Mouse (Mus musculus): ENCODE results near the gene Rbm44.

The Rbm44 gene

GRCm38 (mm10) chr1:91176871-91177270, 32.0 kb downstream of the Rbm44 start:
- no peak for ATAC-seq (ENCODE audit: insufficient number of reproducible peaks, low FRiP score, low TSS enrichment)

DNA sequence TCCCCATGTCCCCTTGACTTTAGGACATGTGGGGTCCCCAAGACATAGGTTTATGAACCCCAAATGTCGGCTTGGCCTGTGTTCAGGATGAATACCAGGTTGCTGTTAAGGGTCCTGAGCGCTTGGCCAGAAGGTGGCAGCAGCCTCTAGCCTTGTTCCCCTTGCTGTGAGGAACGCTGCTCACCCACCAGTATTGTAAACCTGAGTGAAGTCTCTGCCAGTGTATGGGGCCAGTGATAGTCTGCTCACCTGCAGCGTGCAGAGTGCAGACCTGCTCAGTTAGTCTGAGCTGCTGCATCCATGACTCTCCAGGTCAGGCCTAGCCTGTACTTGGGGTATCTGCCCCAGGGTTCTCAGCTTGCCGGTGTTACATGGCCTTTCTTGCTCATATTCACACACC, 34.2 kb downstream of the Rbm44 start:
- ATAC-seq (ENCODE audit: insufficient number of reproducible peaks, low FRiP score, low TSS enrichment), result no peak

GRCm38 (mm10) chr1:91179533-91180173, 34.8 kb downstream of the Rbm44 start, which contains the start of gene Ramp1:
TSS of gene Ramp1 (plus strand) at chr1:91179822.
- ATAC-seq (ENCODE audit: insufficient number of reproducible peaks, low FRiP score, low TSS enrichment), result no peak

DNA sequence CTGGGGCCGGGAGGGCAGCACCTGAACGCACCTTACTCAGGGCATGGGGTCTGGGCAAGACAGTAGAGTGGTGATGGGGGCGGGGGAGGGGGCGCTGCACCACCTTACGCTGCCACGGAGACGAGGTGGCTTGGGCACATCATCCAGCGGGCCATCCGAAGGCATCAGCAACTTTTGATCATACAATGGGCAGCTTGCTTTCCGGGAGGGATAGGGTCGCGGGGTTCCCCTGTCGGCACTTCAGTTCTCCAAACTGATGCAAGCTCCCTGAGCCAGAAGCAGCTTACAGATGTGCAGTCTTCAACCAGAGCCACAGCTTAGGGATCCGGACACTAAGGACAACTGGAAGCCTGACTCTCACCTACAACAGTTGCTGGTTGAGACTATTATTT, 35.3 kb downstream of the Rbm44 start:
- no peak for ATAC-seq (ENCODE audit: insufficient number of reproducible peaks, low FRiP score, low TSS enrichment)

- ATAC-seq (ENCODE audit: insufficient number of reproducible peaks, low FRiP score, low TSS enrichment), result no peak
Observed at GRCm38 (mm10) chr1:91180723-91181122, 35.8 kb downstream of the Rbm44 start.

DNA sequence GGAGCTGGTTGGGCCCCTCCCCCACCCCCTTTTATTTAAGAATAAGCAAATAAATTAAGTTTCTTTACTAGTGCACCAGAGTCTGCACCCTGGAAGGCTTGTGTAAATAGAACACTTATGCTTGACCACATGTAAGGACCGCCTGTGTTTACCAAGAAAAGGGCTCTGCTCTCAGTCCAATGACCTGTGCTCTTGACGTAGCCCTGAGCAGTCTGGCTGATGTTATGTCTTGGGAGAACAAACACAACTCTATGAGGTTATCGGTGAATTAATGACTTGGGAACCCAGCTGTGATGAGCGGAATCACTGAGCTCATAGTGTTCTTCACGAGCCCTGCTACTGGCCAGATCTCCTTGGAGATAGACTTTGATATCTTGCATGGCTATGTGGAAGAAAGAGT, 36.4 kb downstream of the Rbm44 start:
- ATAC-seq (ENCODE audit: insufficient number of reproducible peaks, low FRiP score, low TSS enrichment), result no peak

DNA sequence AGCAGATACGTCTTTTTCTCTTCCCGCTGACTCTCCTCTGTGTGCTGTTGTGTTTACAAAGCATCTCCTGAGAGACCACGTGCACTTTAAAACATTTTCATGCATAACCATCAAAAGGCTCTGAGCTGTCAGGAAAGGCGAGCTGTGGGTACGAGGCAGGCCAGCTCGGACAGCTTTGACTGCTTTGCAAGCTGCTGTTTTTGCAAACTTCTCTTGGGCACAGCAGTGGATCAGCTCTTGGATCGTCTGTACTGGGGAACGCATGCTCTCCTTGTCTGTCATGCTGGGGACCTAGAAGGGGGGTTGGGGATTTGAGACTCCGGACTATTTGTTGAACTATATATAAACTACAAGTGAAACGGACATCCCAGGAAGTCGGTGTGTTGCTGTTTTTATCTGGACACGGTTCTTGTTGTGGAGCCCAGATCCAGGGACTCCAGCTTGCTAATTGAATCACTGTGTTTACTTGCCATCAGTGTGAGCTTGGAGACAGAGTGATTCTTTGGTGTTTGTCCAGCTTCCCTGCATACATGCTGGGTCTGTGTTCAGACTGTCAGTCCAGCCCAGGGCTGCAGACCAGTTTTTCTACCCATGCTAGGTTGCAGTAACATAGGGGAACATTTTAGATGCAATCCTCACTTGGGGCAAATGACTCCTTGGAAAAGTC, 37.0 kb downstream of the Rbm44 start:
- no peak for ATAC-seq (ENCODE audit: insufficient number of reproducible peaks, low FRiP score, low TSS enrichment)

- ATAC-seq (ENCODE audit: insufficient number of reproducible peaks, low FRiP score, low TSS enrichment), result no peak
Observed at GRCm38 (mm10) chr1:91183305-91183704, 38.4 kb downstream of the Rbm44 start.

DNA sequence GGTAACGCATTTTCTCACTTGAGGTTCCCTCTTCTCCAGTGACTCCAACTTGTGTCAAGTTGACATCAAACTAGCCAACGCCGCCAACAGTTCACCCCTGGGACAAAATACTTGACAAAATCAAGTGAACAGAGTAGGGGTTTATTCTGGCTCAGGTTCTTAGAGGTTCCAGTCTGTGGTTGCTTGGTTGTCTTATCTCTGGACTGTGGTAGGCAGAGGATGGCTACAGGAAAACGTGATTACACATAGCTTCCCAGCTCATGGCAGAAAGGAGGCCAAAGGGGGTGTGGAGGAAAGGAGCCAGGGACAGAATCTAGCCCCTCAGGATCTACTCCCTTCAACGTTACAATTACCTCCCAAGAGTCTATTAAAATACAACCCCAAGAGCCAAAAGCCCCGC, 41.8 kb downstream of the Rbm44 start:
- no peak for ATAC-seq (ENCODE audit: insufficient number of reproducible peaks, low FRiP score, low TSS enrichment)

GRCm38 (mm10) chr1:91187315-91187714, 42.4 kb downstream of the Rbm44 start:
- ATAC-seq (ENCODE audit: insufficient number of reproducible peaks, low FRiP score, low TSS enrichment), result no peak

DNA sequence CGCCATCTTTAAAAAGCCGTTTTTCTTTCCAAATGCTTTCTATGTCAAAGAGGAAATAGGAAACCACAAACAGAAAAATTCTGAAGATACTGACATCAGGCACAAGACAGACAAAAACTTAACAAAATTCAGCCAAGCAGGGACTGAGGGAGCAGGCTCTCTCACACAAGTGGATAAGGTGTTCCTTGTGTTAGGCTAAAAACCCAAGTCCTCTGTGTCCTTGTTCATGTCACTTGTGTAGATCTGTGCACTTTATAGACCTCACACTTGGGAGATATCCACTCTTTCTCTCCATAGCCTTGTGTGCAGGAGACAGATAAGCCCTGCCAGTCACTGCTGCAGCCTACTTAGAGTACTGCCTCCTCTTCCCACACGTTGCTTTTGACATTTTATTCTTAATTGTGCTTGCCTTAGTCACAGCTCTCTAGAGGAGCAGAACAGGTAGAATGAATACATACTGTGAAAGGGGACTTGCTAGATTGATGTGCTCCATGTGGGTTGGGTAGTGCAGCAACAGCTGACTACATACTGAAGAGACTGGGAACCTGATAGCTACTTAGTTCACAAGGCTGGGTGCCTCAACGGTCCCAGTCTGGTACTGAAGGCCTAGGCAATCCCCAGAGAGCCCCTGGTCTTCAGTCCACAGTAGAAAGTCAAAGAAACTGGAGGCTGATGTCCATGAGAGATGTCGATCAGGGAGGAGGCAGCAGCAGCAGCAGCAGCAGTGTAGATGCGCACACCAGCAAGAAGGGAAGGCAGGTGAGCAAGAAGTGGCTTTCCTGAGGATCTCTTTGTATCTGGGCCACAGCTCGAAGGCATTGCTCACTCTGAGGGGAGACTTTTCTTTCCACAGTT, 43.1 kb downstream of the Rbm44 start:
- no peak for ATAC-seq (ENCODE audit: insufficient number of reproducible peaks, low FRiP score, low TSS enrichment)

- no peak for ATAC-seq (ENCODE audit: insufficient number of reproducible peaks, low FRiP score, low TSS enrichment)
Observed at GRCm38 (mm10) chr1:91188851-91189460, 44.1 kb downstream of the Rbm44 start.

DNA sequence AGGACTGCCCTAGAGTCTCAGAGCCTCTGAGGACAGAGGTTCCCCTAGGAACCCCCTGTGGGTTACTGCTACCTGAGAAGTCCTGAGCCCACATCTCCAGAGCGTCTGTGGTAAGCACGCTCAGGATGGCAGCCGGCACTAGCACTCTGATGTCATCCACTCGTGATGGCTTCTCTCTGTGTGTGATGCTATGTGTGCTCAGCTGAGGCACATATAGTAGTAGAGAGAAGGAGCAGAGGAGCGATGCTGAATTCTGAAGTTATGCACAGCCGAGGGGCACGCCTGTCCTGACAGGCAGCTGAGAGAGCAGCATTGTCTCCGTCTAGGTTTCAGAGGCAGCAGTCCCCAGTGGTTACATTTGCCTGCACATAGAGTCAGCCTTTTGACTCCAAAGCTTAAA, 47.3 kb downstream of the Rbm44 start:
- ATAC-seq (ENCODE audit: insufficient number of reproducible peaks, low FRiP score, low TSS enrichment), result no peak

DNA sequence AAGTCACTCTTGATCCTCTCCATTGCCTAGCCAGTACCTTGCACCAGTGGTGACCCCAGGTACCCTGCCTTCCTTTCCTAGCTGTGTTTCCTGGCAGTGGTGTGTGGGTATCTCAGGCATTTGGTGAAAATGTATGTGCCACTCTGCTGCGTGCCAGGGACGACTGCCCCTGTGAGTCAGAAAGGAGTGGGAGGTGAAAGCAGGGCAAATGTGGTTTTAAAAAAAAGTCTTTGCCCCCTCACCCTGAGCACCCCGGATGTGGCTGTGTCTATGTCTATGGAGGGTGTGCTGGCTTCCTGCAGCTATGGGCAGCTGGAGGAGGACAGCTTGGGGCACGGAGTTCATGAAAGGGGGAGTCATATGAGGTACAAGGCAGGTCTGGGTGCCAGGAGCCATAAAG, 48.4 kb downstream of the Rbm44 start:
- ATAC-seq (ENCODE audit: insufficient number of reproducible peaks, low FRiP score, low TSS enrichment), result no peak

GRCm38 (mm10) chr1:91193680-91194079, 48.8 kb downstream of the Rbm44 start:
- no peak for ATAC-seq (ENCODE audit: insufficient number of reproducible peaks, low FRiP score, low TSS enrichment)

- ATAC-seq (ENCODE audit: insufficient number of reproducible peaks, low FRiP score, low TSS enrichment), result no peak
Observed at GRCm38 (mm10) chr1:91199793-91200192, 54.9 kb downstream of the Rbm44 start.

DNA sequence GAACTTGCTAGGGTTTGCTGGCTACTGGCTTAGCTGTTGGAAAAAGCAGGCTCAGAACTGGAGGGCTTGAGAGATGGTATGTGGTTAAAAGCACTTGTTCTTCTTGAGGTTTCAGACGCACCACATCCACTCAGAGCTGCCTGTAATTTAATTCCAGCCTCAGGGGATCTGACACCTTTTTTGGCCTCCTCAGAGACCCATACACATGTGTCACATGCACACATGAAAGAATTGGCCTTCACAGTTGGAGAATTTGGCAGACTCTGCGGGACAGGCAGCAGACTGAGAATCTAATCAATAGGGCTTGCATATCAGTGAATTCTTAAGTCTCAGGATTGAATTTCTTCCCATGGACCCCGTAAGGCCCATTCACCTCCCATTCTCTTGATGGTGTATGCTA, 56.2 kb downstream of the Rbm44 start:
- no peak for ATAC-seq (ENCODE audit: insufficient number of reproducible peaks, low FRiP score, low TSS enrichment)

GRCm38 (mm10) chr1:91204221-91204765, 59.4 kb downstream of the Rbm44 start:
- no peak for ATAC-seq (ENCODE audit: insufficient number of reproducible peaks, low FRiP score, low TSS enrichment)

- ATAC-seq (ENCODE audit: insufficient number of reproducible peaks, low FRiP score, low TSS enrichment), result no peak
Observed at GRCm38 (mm10) chr1:91205651-91206050, 60.8 kb downstream of the Rbm44 start.

- ATAC-seq (ENCODE audit: insufficient number of reproducible peaks, low FRiP score, low TSS enrichment), result no peak
Observed at GRCm38 (mm10) chr1:91206336-91206735, 61.4 kb downstream of the Rbm44 start.

DNA sequence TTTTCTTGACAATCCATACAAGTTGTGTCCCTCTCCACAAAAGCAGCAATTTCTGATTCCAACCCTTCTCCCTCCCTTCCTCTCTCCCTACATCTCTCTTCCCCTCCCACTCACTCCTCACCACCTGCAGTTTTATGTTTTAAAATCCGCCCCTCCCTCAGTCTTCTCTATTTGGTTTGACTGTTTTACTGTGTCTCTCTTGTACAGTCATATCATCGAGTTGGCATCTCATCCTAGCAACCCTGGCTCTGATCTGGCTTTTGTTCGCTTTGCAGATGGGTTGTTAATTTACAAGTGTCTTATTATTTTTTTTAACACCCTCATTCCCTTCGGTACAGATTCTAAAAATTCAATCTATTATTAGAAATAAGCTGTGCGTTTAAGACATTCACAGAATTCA, 62.0 kb downstream of the Rbm44 start:
- no peak for ATAC-seq (ENCODE audit: insufficient number of reproducible peaks, low FRiP score, low TSS enrichment)
